Comparison of ENCODE assay signal across 8 mouse cellular contexts in genomic region chr11:22972746-22973526, GRCm38 (mm10). TPM values are rescaled to one million over a fixed set of nuclear protein-coding genes. Genes with fewer than 3 reads are reported as not detected.
DNase-seq lines count a peak whose midpoint lies in the region; ATAC-seq lines count a peak whose summit lies in the region.

No protein-coding gene starts in this region.

- H3K36me3 ChIP-seq in hindbrain, embryonic 11.5 days (ENCODE audit: control insufficient read depth, insufficient read depth, low read length): 0 out of 2 replicates have a peak, but pooled peaks cover 5% of the 10 kb centered on the region

- ATAC-seq in hindbrain, embryonic 11.5 days (ENCODE audit: low FRiP score): peak; percentile 76

- peak overlapping the region; percentile 46 for H3K9ac ChIP-seq in hindbrain, embryonic 11.5 days (ENCODE audit: low read depth, low read length)

- H3K4me3 ChIP-seq in hindbrain, embryonic 11.5 days (ENCODE audit: low read depth, low read length): peak overlapping the region; percentile 54

- H3K27ac ChIP-seq in hindbrain, embryonic 11.5 days (ENCODE audit: low read depth, low read length): no peak overlapping the region

- peak; percentile 92 for DNase-seq in R1 (ENCODE audit: low read depth, low spot score)
- peak; percentile 83 to 85 for DNase-seq in cerebellum, postnatal 10 days
- peak; percentile 70 to 87 for DNase-seq in frontal cortex, adult 2 months (ENCODE audit: extremely low spot score in 1 of 2, low spot score in 1 of 2)
- DNase-seq in hindbrain, embryonic 11.5 days (ENCODE audit: low spot score): peak; percentile 75
- peak; percentile 72 to 83 for DNase-seq in layer of hippocampus, postnatal 10 days (ENCODE audit: low spot score in 2 of 2)
- peak; percentile 87 for DNase-seq in lung, postnatal 14 days
- DNase-seq in ovary, postnatal 36 days (ENCODE audit: low spot score): peak; percentile 79
- peak; percentile 75 for DNase-seq in thymus, postnatal 14 days

- H3K9me3 ChIP-seq in hindbrain, embryonic 11.5 days (ENCODE audit: control insufficient read depth, low read length): no peaks in the 10 kb centered on the region

- no peaks in the 10 kb centered on the region for H3K27me3 ChIP-seq in hindbrain, embryonic 11.5 days (ENCODE audit: control insufficient read depth, insufficient read depth, low read length)

- no peaks in the 10 kb centered on the region for H3K4me1 ChIP-seq in hindbrain, embryonic 11.5 days (replicated peaks; ENCODE audit: control insufficient read depth, insufficient read depth, low read length)

- WGBS in hindbrain, embryonic 11.5 days: 51% methylated on average over 44 of the region's 46 CpGs

- H3K4me2 ChIP-seq in hindbrain, embryonic 11.5 days (replicated peaks; ENCODE audit: low read depth, low read length): peak overlapping the region; percentile 70

RNA-seq across cellular contexts. Expression of gene Zrsr1, which starts 1.1 kb away (rescaled TPM):
- 59.0 and 60.0 TPM in 2 replicates for polyA plus RNA-seq in frontal cortex, adult 2 months (2012; rRNA removed)
- 4.7 and 5.2 TPM in 2 replicates for polyA plus RNA-seq in hindbrain, embryonic 11.5 days (2014; fragmentation: Nextera tagmentation; extraction: Ambion mirVana)
- 10 to 100 TPM; 49.6 to 50.9 TPM for total RNA-seq in layer of hippocampus, postnatal 10 days (2021)

RNA-seq across cellular contexts. Expression of gene Gm28048, which starts 9.0 kb away (rescaled TPM):
- polyA plus RNA-seq in frontal cortex, adult 2 months (2012; rRNA removed): 3.8 and 6.4 TPM in 2 replicates
- 4.8 and 6.1 TPM in 2 replicates for polyA plus RNA-seq in hindbrain, embryonic 11.5 days (2014; fragmentation: Nextera tagmentation; extraction: Ambion mirVana)
- total RNA-seq in layer of hippocampus, postnatal 10 days (2021): 1 to 10 TPM; 5.5 to 8.3 TPM

RNA-seq across cellular contexts. Expression of gene Commd1, which starts 9.2 kb away (rescaled TPM):
- 39.1 and 46.5 TPM in 2 replicates for polyA plus RNA-seq in frontal cortex, adult 2 months (2012; rRNA removed)
- polyA plus RNA-seq in hindbrain, embryonic 11.5 days (2014; fragmentation: Nextera tagmentation; extraction: Ambion mirVana): 401 and 411 TPM in 2 replicates
- 10 to 100 TPM; 58.9 to 72.5 TPM for total RNA-seq in layer of hippocampus, postnatal 10 days (2021)

RNA-seq across cellular contexts. Expression of gene Cct4, which starts 17.4 kb away (rescaled TPM):
- 63.7 and 77.8 TPM in 2 replicates for polyA plus RNA-seq in frontal cortex, adult 2 months (2012; rRNA removed)
- 446 and 457 TPM in 2 replicates for polyA plus RNA-seq in hindbrain, embryonic 11.5 days (2014; fragmentation: Nextera tagmentation; extraction: Ambion mirVana)
- 100 to 1,000 TPM; 139 to 143 TPM for total RNA-seq in layer of hippocampus, postnatal 10 days (2021)

RNA-seq across cellular contexts. Expression of gene Fam161a, which starts 34.4 kb away (rescaled TPM):
- polyA plus RNA-seq in frontal cortex, adult 2 months (2012; rRNA removed): 4.1 and 4.5 TPM in 2 replicates
- polyA plus RNA-seq in hindbrain, embryonic 11.5 days (2014; fragmentation: Nextera tagmentation; extraction: Ambion mirVana): 5.0 and 6.9 TPM in 2 replicates
- total RNA-seq in layer of hippocampus, postnatal 10 days (2021): 1 to 10 TPM; 5.7 to 6.1 TPM
